In the genomic region with DNA sequence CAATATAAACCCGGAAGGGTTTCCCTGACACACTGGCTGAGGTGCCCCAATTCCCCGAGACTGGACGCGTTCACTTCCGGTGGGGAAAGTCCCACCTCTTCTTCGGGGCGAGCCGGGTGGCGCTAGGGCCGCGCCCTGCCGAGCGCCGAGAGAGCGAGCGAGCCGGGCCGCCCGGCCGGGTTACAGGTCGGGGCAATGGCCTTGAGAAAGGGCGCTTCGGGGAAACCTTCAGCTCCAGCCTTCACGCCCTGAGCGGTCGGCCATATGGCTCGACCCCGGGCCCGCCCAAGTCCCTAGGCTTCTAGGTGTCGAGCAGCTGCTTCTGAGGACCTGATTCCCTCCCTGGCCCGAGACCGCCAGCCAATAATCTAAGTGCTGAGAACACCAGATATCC, we compare ENCODE assay signal across 8 mouse cellular contexts. TPM values are rescaled to one million over a fixed set of nuclear protein-coding genes. Genes with fewer than 3 reads are reported as not detected.
DNase-seq lines count a peak whose midpoint lies in the region; ATAC-seq lines count a peak whose summit lies in the region.

No protein-coding gene starts in this region.

- H3K27ac ChIP-seq in forebrain, embryonic 16.5 days (ENCODE audit: low read length): peak overlapping the region; percentile 66
- peak overlapping the region; percentile 97 for H3K27ac ChIP-seq in lung, embryonic 16.5 days (ENCODE audit: low read length)

- H3K36me3 ChIP-seq in forebrain, embryonic 16.5 days (ENCODE audit: control insufficient read depth, insufficient read depth): no peaks in the 10 kb centered on the region; the same call in 1 of the 2 replicates
- no peaks in the 10 kb centered on the region for H3K36me3 ChIP-seq in lung, embryonic 16.5 days (ENCODE audit: control insufficient read depth, insufficient read depth, low read length)

- H3K4me3 ChIP-seq in forebrain, embryonic 16.5 days (replicated peaks; ENCODE audit: low read length): peak overlapping the region; percentile 63
- H3K4me3 ChIP-seq in lung, embryonic 16.5 days (ENCODE audit: low read length): peak overlapping the region; percentile 61

- no peaks in the 10 kb centered on the region for H3K4me1 ChIP-seq in forebrain, embryonic 16.5 days (replicated peaks; ENCODE audit: control insufficient read depth, insufficient read depth, low read length)
- no peaks in the 10 kb centered on the region for H3K4me1 ChIP-seq in lung, embryonic 16.5 days (replicated peaks; ENCODE audit: control insufficient read depth, insufficient read depth, low read length)

- peak overlapping the region; percentile 77 for H3K9ac ChIP-seq in forebrain, embryonic 16.5 days (replicated peaks; ENCODE audit: low read depth, low read length)
- H3K9ac ChIP-seq in lung, embryonic 16.5 days (ENCODE audit: low read length): peak overlapping the region; percentile 85

- H3K27me3 ChIP-seq in forebrain, embryonic 16.5 days (replicated peaks; ENCODE audit: control insufficient read depth, insufficient read depth, low read length): no peaks in the 10 kb centered on the region
- H3K27me3 ChIP-seq in lung, embryonic 16.5 days (ENCODE audit: control insufficient read depth, insufficient read depth, low read depth, low read length): no peaks in the 10 kb centered on the region

- ATAC-seq in forebrain, embryonic 16.5 days: peak; percentile 91
- peak; percentile 88 for ATAC-seq in lung, embryonic 16.5 days (ENCODE audit: low read depth)

- peak overlapping the region; percentile 52 for H3K4me2 ChIP-seq in forebrain, embryonic 16.5 days (ENCODE audit: low read length)
- H3K4me2 ChIP-seq in lung, embryonic 16.5 days (ENCODE audit: low read depth, low read length): peak overlapping the region; percentile 58

- WGBS in forebrain, embryonic 16.5 days: 18% methylated on average over 25 of the region's 32 CpGs
- WGBS in lung, embryonic 16.5 days: 17% methylated on average over 21 of the region's 32 CpGs

- peak; percentile 46 for DNase-seq in MEL-GATA-1-ER (ENCODE audit: extremely low read depth, low read depth)
- DNase-seq in cerebellum, adult 11-12 months: peak; percentile 76
- DNase-seq in heart, postnatal 36 days: peak; percentile 69 to 76
- DNase-seq in layer of hippocampus, adult 8-10 months (ENCODE audit: low spot score in 2 of 2): peak; percentile 32 to 51
- DNase-seq in ovary, postnatal 14 days (ENCODE audit: low spot score): peak; percentile 58
- DNase-seq in thymus, postnatal 10 days (ENCODE audit: low spot score in 2 of 2): peak; percentile 51 to 64

- intact Hi-C loops in heart, postnatal 36 days (cut with DNase I): loop anchor here (5.0 kb wide), 1 partner anchor 386 kb away; no protein-coding TSS in a partner anchor

- H3K9me3 ChIP-seq in forebrain, embryonic 16.5 days (ENCODE audit: control insufficient read depth, low read length): no peaks in the 10 kb centered on the region
- no peaks in the 10 kb centered on the region for H3K9me3 ChIP-seq in lung, embryonic 16.5 days (ENCODE audit: control insufficient read depth, low read length)

RNA-seq across cellular contexts. Expression of gene Rap2c, which starts 1.0 kb away (rescaled TPM):
- polyA plus RNA-seq in forebrain, embryonic 16.5 days (2015; fragmentation: Nextera tagmentation; extraction: Ambion mirVana): 11.4 and 13.5 TPM in 2 replicates
- total RNA-seq in heart, postnatal 36 days (2021): 10 to 100 TPM; 20.4 to 21.4 TPM
- total RNA-seq in layer of hippocampus, adult 8-10 months (2022): 10 to 100 TPM; 27.9 to 29.4 (median 28.2) TPM
- polyA plus RNA-seq in lung, embryonic 16.5 days (2015; fragmentation: Nextera tagmentation; extraction: Ambion mirVana): 20.3 and 23.3 TPM in 2 replicates

Comparison
In these comparisons a context has a peak if more than half of its experiments do, and no peak if none do; other contexts are left out.
1. Peak in every context shown above with its lines: DNase-seq, ATAC-seq, H3K4me3 ChIP-seq and H3K27ac ChIP-seq.